Mouse (Mus musculus) heart, postnatal 10 days (tissue): ENCODE measurements at regions not wholly inside any gene's neighbourhood (a gene's known extent, or its start where the extent isn't known, plus 50 kb on each side); places are given as distances from the start of the nearest gene placed in this dataset.
A peak's percentile ranks its signal among the peaks of the same experiment; 100 is the strongest.
"Not testable (repeated sequence)": the region's sequence is repeated elsewhere in the genome, so short reads cannot be mapped to it uniquely, and the experiment has no call there.

ENCODE experiments used
- DNase-seq, 2 experiments: peaks; one replicate each; pipeline ENCODE4 v3.0.0; 2021
- intact Hi-C: fragments of 180-260 bp; cut with DNase I; formaldehyde crosslinking; loops from one replicate; pipeline ENCODE4 v1.15.1; 2025

DNA sequence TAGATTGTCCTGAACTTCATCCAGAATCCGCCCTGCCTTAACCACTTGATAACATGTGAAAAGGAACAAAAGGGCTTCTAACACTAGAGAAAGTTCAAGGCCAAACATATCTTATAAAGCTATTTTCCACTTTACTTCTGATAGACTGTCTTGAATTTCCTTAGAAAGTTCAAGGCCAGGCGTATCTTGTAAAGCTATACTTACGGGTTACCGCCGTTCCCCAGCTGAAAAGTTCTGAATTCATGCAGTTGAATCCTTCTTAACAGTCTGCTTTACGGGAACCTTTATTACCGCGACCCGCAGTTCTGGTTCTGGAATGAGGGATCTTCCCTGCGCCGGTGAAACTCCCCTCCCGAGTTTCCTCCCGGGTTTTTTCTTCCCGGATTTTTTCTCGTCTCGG lies 492.0 kb downstream of the Gm21739 start:
- peak; percentile 0 for DNase-seq
- intact Hi-C loops, result not testable (repeated sequence)
